Mouse (Mus musculus): Measurements from ENCODE around the gene Rubcnl. TPM values are rescaled to one million over a fixed set of nuclear protein-coding genes. Genes with fewer than 3 reads are reported as not detected.

Rubcnl gene
- polyA plus RNA-seq, 1 experiment from 2014 or later, result 0.38 TPM

- no peaks in the 10 kb centered on the region for H3K4me1 ChIP-seq (ENCODE audit: control insufficient read depth, insufficient read depth, low read length)
- no peaks in the 10 kb centered on the region for H3K27me3 ChIP-seq (ENCODE audit: control insufficient read depth, insufficient read depth, low read length)
- no peak overlapping the region for H3K4me3 ChIP-seq (ENCODE audit: low read depth, low read length)
- H3K36me3 ChIP-seq (ENCODE audit: control insufficient read depth, insufficient read depth, low read length), result no peaks in the 10 kb centered on the region
- no peak overlapping the region for H3K4me2 ChIP-seq (ENCODE audit: low read depth)
- ATAC-seq (ENCODE audit: insufficient read depth, low FRiP score, low TSS enrichment) (no peak), DNase-seq (ENCODE audit: low spot score) (no peak)
- no peak overlapping the region for H3K27ac ChIP-seq (ENCODE audit: low read depth, low read length)
- WGBS, result 66% methylated on average over 4 of the region's 4 CpGs
- H3K9me3 ChIP-seq (ENCODE audit: control insufficient read depth, low read length), result no peaks in the 10 kb centered on the region
- no peak overlapping the region for H3K9ac ChIP-seq (ENCODE audit: low read length)
Observed at GRCm38 (mm10) chr14:74985658-74986057, 30.2 kb upstream of the Rubcnl start.

DNA sequence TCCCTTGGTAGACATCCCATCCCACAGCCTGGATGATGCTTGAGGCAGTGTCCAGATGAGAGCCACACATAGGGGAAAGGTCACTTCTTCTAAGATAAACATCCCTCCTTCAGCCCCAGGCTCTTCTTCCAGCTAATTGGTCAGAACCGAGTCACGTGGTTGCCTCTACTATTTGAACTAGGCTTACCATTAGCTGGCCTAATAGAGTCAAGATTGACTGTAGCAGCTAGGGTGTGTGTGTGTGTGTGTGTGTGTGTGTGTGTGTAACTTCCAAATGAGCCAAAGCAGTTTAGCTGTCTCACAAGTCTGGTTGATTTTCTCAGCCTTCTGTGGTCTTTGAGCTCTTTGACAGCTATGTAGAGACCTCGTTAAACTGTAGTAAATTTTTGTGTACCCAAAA, 29.3 kb upstream of the Rubcnl start:
- DNase-seq (ENCODE audit: low spot score) (no peak), ATAC-seq (ENCODE audit: insufficient read depth, low FRiP score, low TSS enrichment) (no peak)
- H3K4me3 ChIP-seq (ENCODE audit: low read depth, low read length), result no peak overlapping the region
- H3K27ac ChIP-seq (ENCODE audit: low read depth, low read length), result no peak overlapping the region
- H3K9ac ChIP-seq (ENCODE audit: low read length), result no peak overlapping the region
- 82% methylated on average over 3 of the region's 3 CpGs for WGBS
- H3K9me3 ChIP-seq (ENCODE audit: control insufficient read depth, low read length), result no peaks in the 10 kb centered on the region
- H3K4me2 ChIP-seq (ENCODE audit: low read depth), result no peak overlapping the region
- H3K4me1 ChIP-seq (ENCODE audit: control insufficient read depth, insufficient read depth, low read length), result no peaks in the 10 kb centered on the region
- no peaks in the 10 kb centered on the region for H3K36me3 ChIP-seq (ENCODE audit: control insufficient read depth, insufficient read depth, low read length)
- no peaks in the 10 kb centered on the region for H3K27me3 ChIP-seq (ENCODE audit: control insufficient read depth, insufficient read depth, low read length)

GRCm38 (mm10) chr14:74989322-74989721, 26.5 kb upstream of the Rubcnl start:
- Histone ChIP-seq H3K27me3 (ENCODE audit: control insufficient read depth, insufficient read depth, low read length) (no peaks in the 10 kb centered on the region), H3K4me2 (ENCODE audit: low read depth) (no peak overlapping the region), H3K36me3 (ENCODE audit: control insufficient read depth, insufficient read depth, low read length) (no peaks in the 10 kb centered on the region), H3K9ac (ENCODE audit: low read length) (no peak overlapping the region), H3K4me3 (ENCODE audit: low read depth, low read length) (no peak overlapping the region), H3K27ac (ENCODE audit: low read depth, low read length) (no peak overlapping the region), H3K4me1 (ENCODE audit: control insufficient read depth, insufficient read depth, low read length) (no peaks in the 10 kb centered on the region), H3K9me3 (ENCODE audit: control insufficient read depth, low read length) (no peaks in the 10 kb centered on the region)
- DNase-seq (ENCODE audit: low spot score), result no peak
- ATAC-seq (ENCODE audit: insufficient read depth, low FRiP score, low TSS enrichment), result no peak
- 52% methylated on average over 4 of the region's 4 CpGs for WGBS

- Histone ChIP-seq H3K4me3 (ENCODE audit: low read depth, low read length) (no peak overlapping the region), H3K4me2 (ENCODE audit: low read depth) (no peak overlapping the region), H3K27ac (ENCODE audit: low read depth, low read length) (no peak overlapping the region), H3K36me3 (ENCODE audit: control insufficient read depth, insufficient read depth, low read length) (no peaks in the 10 kb centered on the region), H3K9ac (ENCODE audit: low read length) (no peak overlapping the region), H3K27me3 (ENCODE audit: control insufficient read depth, insufficient read depth, low read length) (no peaks in the 10 kb centered on the region), H3K9me3 (ENCODE audit: control insufficient read depth, low read length) (no peaks in the 10 kb centered on the region), H3K4me1 (ENCODE audit: control insufficient read depth, insufficient read depth, low read length) (no peaks in the 10 kb centered on the region)
- ATAC-seq (ENCODE audit: insufficient read depth, low FRiP score, low TSS enrichment), result no peak
- WGBS, result 86% methylated on average over 4 of the region's 4 CpGs
- DNase-seq (ENCODE audit: low spot score), result no peak
Observed at GRCm38 (mm10) chr14:74989909-74990308, 25.9 kb upstream of the Rubcnl start.

- Histone ChIP-seq H3K27ac (ENCODE audit: low read depth, low read length) (no peak overlapping the region), H3K9me3 (ENCODE audit: control insufficient read depth, low read length) (no peaks in the 10 kb centered on the region), H3K4me2 (ENCODE audit: low read depth) (no peak overlapping the region), H3K27me3 (ENCODE audit: control insufficient read depth, insufficient read depth, low read length) (no peaks in the 10 kb centered on the region), H3K9ac (ENCODE audit: low read length) (no peak overlapping the region), H3K4me3 (ENCODE audit: low read depth, low read length) (no peak overlapping the region), H3K4me1 (ENCODE audit: control insufficient read depth, insufficient read depth, low read length) (no peaks in the 10 kb centered on the region), H3K36me3 (ENCODE audit: control insufficient read depth, insufficient read depth, low read length) (no peaks in the 10 kb centered on the region)
- WGBS, result 13% methylated on average over 1 of the region's 1 CpGs
- DNase-seq (ENCODE audit: low spot score) (peak; percentile 28), ATAC-seq (ENCODE audit: insufficient read depth, low FRiP score, low TSS enrichment) (no peak)
Observed at GRCm38 (mm10) chr14:74990504-74990903, 25.3 kb upstream of the Rubcnl start.

DNA sequence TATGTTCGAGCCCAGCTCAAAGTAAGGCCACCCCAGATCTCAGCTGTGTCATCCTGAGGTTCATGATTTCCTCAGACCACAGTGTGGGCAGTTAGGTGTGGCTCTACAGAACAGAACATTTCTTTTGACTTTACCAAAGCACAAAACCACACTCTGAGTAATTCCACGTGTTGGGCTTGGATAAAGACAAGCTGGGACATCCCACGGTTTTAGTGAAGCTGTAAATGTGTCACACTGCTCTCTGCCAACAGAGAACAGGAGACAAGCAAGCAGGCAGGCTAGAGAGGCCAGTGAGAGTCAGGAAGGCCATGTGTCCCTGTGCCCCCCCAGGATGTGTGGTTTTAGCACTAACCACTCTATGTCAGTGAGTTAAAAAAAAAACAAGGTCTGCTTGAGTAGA, 19.3 kb upstream of the Rubcnl start:
- no peak overlapping the region for H3K9ac ChIP-seq (ENCODE audit: low read length)
- no peaks in the 10 kb centered on the region for H3K36me3 ChIP-seq (ENCODE audit: control insufficient read depth, insufficient read depth, low read length)
- H3K27me3 ChIP-seq (ENCODE audit: control insufficient read depth, insufficient read depth, low read length), result no peaks in the 10 kb centered on the region
- DNase-seq (ENCODE audit: low spot score) (no peak), ATAC-seq (ENCODE audit: insufficient read depth, low FRiP score, low TSS enrichment) (no peak)
- H3K4me3 ChIP-seq (ENCODE audit: low read depth, low read length), result no peak overlapping the region
- no peaks in the 10 kb centered on the region for H3K4me1 ChIP-seq (ENCODE audit: control insufficient read depth, insufficient read depth, low read length)
- no peaks in the 10 kb centered on the region for H3K9me3 ChIP-seq (ENCODE audit: control insufficient read depth, low read length)
- no peak overlapping the region for H3K27ac ChIP-seq (ENCODE audit: low read depth, low read length)
- H3K4me2 ChIP-seq (ENCODE audit: low read depth), result no peak overlapping the region
- 43% methylated on average over 3 of the region's 3 CpGs for WGBS

DNA sequence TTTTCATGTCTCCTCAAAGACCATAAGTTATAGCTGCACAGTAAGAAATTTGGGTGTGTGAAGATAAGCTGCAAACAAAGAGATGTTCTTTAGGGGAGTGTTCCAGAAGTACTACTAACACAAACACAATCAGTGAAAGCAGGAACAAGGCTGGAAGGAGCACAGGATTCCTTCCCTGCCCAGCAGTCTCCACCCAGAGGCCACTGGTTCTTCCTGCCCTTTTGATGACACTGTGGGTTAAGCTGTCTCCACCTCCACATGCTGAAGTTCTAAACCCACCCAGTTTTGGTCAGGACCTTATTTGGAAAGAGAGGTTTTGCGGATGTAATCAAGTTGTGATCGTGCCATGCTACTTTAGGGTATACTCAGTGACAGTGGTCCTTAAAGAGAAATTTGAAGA, 18.8 kb upstream of the Rubcnl start:
- H3K9ac ChIP-seq (ENCODE audit: low read length), result no peak overlapping the region
- no peaks in the 10 kb centered on the region for H3K4me1 ChIP-seq (ENCODE audit: control insufficient read depth, insufficient read depth, low read length)
- DNase-seq (ENCODE audit: low spot score), result no peak
- H3K27ac ChIP-seq (ENCODE audit: low read depth, low read length), result no peak overlapping the region
- no peak for ATAC-seq (ENCODE audit: insufficient read depth, low FRiP score, low TSS enrichment)
- WGBS, result 93% methylated on average over 2 of the region's 2 CpGs
- H3K36me3 ChIP-seq (ENCODE audit: control insufficient read depth, insufficient read depth, low read length), result no peaks in the 10 kb centered on the region
- H3K27me3 ChIP-seq (ENCODE audit: control insufficient read depth, insufficient read depth, low read length), result no peaks in the 10 kb centered on the region
- H3K4me2 ChIP-seq (ENCODE audit: low read depth), result no peak overlapping the region
- no peak overlapping the region for H3K4me3 ChIP-seq (ENCODE audit: low read depth, low read length)
- no peaks in the 10 kb centered on the region for H3K9me3 ChIP-seq (ENCODE audit: control insufficient read depth, low read length)

GRCm38 (mm10) chr14:75001364-75001763, 14.5 kb upstream of the Rubcnl start:
- DNase-seq (ENCODE audit: low spot score) (no peak), ATAC-seq (ENCODE audit: insufficient read depth, low FRiP score, low TSS enrichment) (no peak)
- Histone ChIP-seq H3K9me3 (ENCODE audit: control insufficient read depth, low read length) (no peaks in the 10 kb centered on the region), H3K36me3 (ENCODE audit: control insufficient read depth, insufficient read depth, low read length) (no peaks in the 10 kb centered on the region), H3K4me3 (ENCODE audit: low read depth, low read length) (no peak overlapping the region), H3K4me2 (ENCODE audit: low read depth) (no peak overlapping the region), H3K9ac (ENCODE audit: low read length) (no peak overlapping the region), H3K4me1 (ENCODE audit: control insufficient read depth, insufficient read depth, low read length) (no peaks in the 10 kb centered on the region), H3K27ac (ENCODE audit: low read depth, low read length) (no peak overlapping the region), H3K27me3 (ENCODE audit: control insufficient read depth, insufficient read depth, low read length) (no peaks in the 10 kb centered on the region)
- WGBS, result 90% methylated on average over 6 of the region's 6 CpGs

- ATAC-seq (ENCODE audit: insufficient read depth, low FRiP score, low TSS enrichment), result no peak
- Histone ChIP-seq H3K36me3 (ENCODE audit: control insufficient read depth, insufficient read depth, low read length) (no peaks in the 10 kb centered on the region), H3K4me2 (ENCODE audit: low read depth) (no peak overlapping the region), H3K4me3 (ENCODE audit: low read depth, low read length) (no peak overlapping the region), H3K27me3 (ENCODE audit: control insufficient read depth, insufficient read depth, low read length) (no peaks in the 10 kb centered on the region), H3K27ac (ENCODE audit: low read depth, low read length) (no peak overlapping the region), H3K4me1 (ENCODE audit: control insufficient read depth, insufficient read depth, low read length) (no peaks in the 10 kb centered on the region), H3K9me3 (ENCODE audit: control insufficient read depth, low read length) (no peaks in the 10 kb centered on the region), H3K9ac (ENCODE audit: low read length) (no peak overlapping the region)
- no peak for DNase-seq (ENCODE audit: low spot score)
- 74% methylated on average over 3 of the region's 3 CpGs for WGBS
Observed at GRCm38 (mm10) chr14:75003356-75003755, 12.5 kb upstream of the Rubcnl start.
